Mouse (Mus musculus): ENCODE measurements around the gene Gm2042. TPM values are rescaled to one million over a fixed set of nuclear protein-coding genes. Genes with fewer than 3 reads are reported as not detected.
"Not testable (repeated sequence)": the region's sequence is repeated elsewhere in the genome, so short reads cannot be mapped to it uniquely, and the experiment has no call there.

Gm2042 gene
- not detected in 2 replicates for polyA plus RNA-seq (2015; fragmentation: Nextera tagmentation; extraction: Ambion mirVana)

DNA sequence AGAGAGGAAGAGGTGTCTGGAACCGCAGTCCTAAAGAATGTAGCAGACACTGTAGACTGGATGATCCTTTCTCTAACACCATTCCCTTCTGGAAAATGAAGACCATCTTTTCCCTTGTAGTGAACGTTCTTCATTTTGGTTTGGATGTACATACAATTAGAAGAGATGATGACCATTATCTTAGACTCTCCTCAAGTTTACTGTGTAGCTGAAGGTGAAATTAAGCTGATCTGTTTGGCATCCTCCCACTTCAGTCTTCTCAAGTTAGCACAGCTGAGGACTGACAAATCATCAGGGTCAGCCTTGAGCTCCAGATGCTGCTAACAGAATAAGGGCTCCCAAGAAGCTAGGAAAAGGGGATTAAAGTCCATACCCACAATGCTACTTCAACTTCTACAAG is at the start of gene Gm2042:
Gene Gm2042 (plus strand): TSS at position 301 of the 400 bp plus-strand sequence.
- not testable (repeated sequence) for H3K4me3 ChIP-seq; H3K36me3 ChIP-seq; ATAC-seq (ENCODE audit: extremely low read depth, insufficient number of reproducible peaks, low FRiP score, low TSS enrichment); H3K4me2 ChIP-seq; H3K9me3 ChIP-seq; H3K27ac ChIP-seq (replicated peaks); H3K4me1 ChIP-seq; H3K9ac ChIP-seq; H3K27me3 ChIP-seq (replicated peaks)
- WGBS: 80% methylated on average over 2 of the region's 2 CpGs

DNA sequence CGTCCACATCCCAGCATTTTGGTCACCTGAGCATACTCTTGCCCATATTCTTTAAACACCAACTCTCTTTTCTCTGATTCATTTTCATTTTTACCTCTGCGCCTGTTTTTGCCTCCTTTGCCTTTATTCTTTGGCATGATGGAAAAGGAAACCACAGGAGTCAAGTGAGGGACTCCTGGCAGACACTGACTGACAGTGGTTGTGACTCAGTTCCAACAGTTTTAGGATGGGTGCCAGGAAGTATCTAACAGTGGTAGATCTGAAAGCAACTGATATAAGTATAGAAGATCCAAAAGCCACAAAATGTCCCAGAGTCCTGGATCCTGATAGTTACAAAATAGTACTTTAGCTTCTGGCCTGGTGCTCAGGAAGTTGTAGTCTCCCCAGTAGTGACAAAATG is 34.2 kb upstream of the Gm2042 start, which contains the start of gene Gm2035:
Gene Gm2035 (minus strand): TSS at position 137 of the 400 bp plus-strand sequence.
- 70% methylated on average over 2 of the region's 2 CpGs for WGBS
- H3K9me3 ChIP-seq; H3K4me1 ChIP-seq; H3K9ac ChIP-seq; ATAC-seq (ENCODE audit: extremely low read depth, insufficient number of reproducible peaks, low FRiP score, low TSS enrichment); H3K36me3 ChIP-seq; H3K27me3 ChIP-seq (replicated peaks); H3K4me3 ChIP-seq; H3K4me2 ChIP-seq; H3K27ac ChIP-seq (replicated peaks): not testable (repeated sequence)

- H3K4me3 ChIP-seq; H3K27me3 ChIP-seq (replicated peaks); H3K4me1 ChIP-seq; H3K27ac ChIP-seq (replicated peaks); H3K4me2 ChIP-seq; H3K9ac ChIP-seq; H3K9me3 ChIP-seq; ATAC-seq (ENCODE audit: extremely low read depth, insufficient number of reproducible peaks, low FRiP score, low TSS enrichment); H3K36me3 ChIP-seq: not testable (repeated sequence)
Observed at GRCm38 (mm10) chr12:87984000-87984399, 30.1 kb downstream of the Gm2042 start.

- H3K27me3 ChIP-seq (replicated peaks); H3K27ac ChIP-seq (replicated peaks); H3K36me3 ChIP-seq; ATAC-seq (ENCODE audit: extremely low read depth, insufficient number of reproducible peaks, low FRiP score, low TSS enrichment); H3K9me3 ChIP-seq; H3K4me1 ChIP-seq; H3K4me2 ChIP-seq; H3K9ac ChIP-seq; H3K4me3 ChIP-seq: not testable (repeated sequence)
- WGBS: 66% methylated on average over 3 of the region's 3 CpGs
Observed at GRCm38 (mm10) chr12:88004118-88004517, 50.2 kb downstream of the Gm2042 start.

Other genes starting within 250 kb of the Gm2042 start
- gene Gm21319, start 178.3 kb upstream of the Gm2042 start, polyA plus RNA-seq (2015; fragmentation: Nextera tagmentation; extraction: Ambion mirVana): not detected in 2 replicates
- gene Gm21936, start 158.6 kb upstream of the Gm2042 start, polyA plus RNA-seq (2015; fragmentation: Nextera tagmentation; extraction: Ambion mirVana): not detected in 2 replicates
- gene BB287469, start 137.5 kb upstream of the Gm2042 start, polyA plus RNA-seq (2015; fragmentation: Nextera tagmentation; extraction: Ambion mirVana): not detected in 2 replicates
- gene Gm2001, start 111.7 kb upstream of the Gm2042 start, polyA plus RNA-seq (2015; fragmentation: Nextera tagmentation; extraction: Ambion mirVana): not detected in 2 replicates
- not detected in 2 replicates for gene Gm2016, start 80.0 kb upstream of the Gm2042 start, polyA plus RNA-seq (2015; fragmentation: Nextera tagmentation; extraction: Ambion mirVana)
- gene Gm2022, start 58.7 kb upstream of the Gm2042 start, polyA plus RNA-seq (2015; fragmentation: Nextera tagmentation; extraction: Ambion mirVana): not detected in 2 replicates
- not detected in 2 replicates for gene Gm2035, start 34.2 kb upstream of the Gm2042 start, polyA plus RNA-seq (2015; fragmentation: Nextera tagmentation; extraction: Ambion mirVana)
- not detected in 2 replicates for gene Gm2075, start 57.8 kb downstream of the Gm2042 start, polyA plus RNA-seq (2015; fragmentation: Nextera tagmentation; extraction: Ambion mirVana)
- not detected in 2 replicates for gene Gm6803, start 64.7 kb downstream of the Gm2042 start, polyA plus RNA-seq (2015; fragmentation: Nextera tagmentation; extraction: Ambion mirVana)
- not detected in 2 replicates for gene Gm2056, start 72.9 kb downstream of the Gm2042 start, polyA plus RNA-seq (2015; fragmentation: Nextera tagmentation; extraction: Ambion mirVana)
- not detected in 2 replicates for gene Gm16368, start 129.6 kb downstream of the Gm2042 start, polyA plus RNA-seq (2015; fragmentation: Nextera tagmentation; extraction: Ambion mirVana)
- gene Gm10436, start 228.0 kb downstream of the Gm2042 start, polyA plus RNA-seq (2015; fragmentation: Nextera tagmentation; extraction: Ambion mirVana): not detected in 2 replicates

Data from heart, embryonic 13.5 days (tissue).